Mouse (Mus musculus): ENCODE data around the gene Ldb1. TPM values are rescaled to one million over a fixed set of nuclear protein-coding genes. Genes with fewer than 3 reads are reported as not detected.

Ldb1 gene
- 125 TPM for polyA plus RNA-seq (2014; fragmentation: Illumina TruSeq; extraction: RNeasy Lipid Tissue Mini Kit (QIAGEN cat#74804); ENCODE audit: low read depth, low replicate concordance)

DNA sequence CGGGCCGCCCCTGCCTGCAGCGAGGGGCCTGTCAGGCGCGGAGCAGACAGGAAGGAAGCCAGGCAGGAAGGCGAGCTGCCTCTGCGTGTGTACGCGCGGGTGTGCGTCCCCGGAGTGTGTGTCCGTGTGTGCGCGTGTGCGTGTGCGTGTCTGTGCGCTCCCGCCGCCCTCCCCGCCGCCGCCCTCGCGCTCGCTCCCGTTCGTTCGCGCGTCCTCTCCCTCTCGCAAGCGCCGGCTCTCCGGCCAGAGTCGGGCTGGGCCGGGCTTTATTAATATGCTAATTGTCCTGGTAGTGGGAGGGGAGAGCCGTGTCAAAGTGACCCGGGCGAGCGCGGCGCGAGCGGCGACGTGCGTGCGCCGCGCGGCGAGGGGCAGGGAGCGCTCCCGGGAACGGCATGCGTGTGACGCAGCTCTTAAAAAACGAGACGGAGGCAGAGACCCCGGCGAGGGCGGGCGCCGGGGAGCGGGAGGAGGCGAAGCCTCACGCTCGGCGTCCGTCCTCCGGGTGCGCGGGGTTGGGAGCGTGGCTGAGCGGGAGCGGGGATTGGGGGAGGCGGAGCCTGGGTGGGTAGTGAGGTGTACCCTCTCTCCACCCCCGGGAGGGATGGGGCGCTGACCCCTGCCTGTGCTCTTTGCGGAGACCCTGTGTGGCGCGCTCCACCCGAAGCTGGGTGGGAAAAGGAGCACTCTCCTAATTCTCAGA is at the start of gene Ldb1:
Gene Ldb1, minus strand, starts transcription at position 222 of the 703 bp plus-strand sequence.

DNA sequence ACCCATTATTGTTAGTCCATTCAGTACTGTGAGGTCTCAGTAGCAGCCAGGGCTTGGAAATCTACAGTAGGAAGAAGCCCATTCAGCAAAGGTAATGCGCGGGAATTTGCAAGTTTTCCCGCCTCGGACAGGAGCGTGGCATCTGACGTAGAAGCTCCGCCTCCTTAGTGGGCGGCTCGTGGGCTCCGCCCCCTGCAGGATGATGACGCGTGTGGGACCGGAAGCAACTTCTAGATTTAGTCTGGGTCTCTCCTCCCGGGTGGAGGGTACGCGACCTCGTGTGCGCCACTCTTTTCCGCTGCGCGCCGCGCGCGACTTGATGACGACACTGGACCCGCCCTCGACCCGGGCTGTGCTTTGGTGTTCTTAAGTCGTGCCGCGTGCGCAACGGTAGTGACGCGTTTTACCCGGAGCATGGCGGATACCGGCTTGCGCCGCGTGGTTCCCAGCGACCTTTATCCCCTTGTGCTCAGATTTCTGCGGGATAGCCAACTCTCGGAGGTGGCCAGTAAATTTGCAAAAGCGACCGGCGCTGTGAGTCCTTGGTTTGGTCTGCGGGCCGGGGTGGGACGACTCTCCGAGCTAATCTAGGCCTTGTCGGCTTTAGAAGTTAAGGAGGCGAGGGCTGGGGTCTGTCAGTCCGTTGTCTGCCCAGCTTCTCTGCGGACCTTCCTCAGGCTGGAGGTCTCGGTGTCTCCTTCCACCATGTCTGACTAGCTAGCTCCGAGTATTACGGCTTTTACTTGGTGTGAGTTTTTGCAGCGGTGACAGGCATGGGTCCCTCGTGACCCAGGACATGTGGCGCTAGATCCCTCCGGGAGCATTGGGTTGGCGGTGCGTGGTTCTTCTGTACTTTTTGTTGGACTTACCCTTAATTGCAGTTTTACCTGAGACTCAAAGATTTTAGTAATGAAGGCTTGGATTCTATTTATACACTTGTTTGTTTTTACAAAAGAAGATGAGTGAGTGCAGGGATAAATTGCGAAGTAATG is 30.9 kb upstream of the Ldb1 start, which contains the start of gene Nolc1:
Gene Nolc1, plus strand, starts transcription at position 248 of the 992 bp plus-strand sequence.

DNA sequence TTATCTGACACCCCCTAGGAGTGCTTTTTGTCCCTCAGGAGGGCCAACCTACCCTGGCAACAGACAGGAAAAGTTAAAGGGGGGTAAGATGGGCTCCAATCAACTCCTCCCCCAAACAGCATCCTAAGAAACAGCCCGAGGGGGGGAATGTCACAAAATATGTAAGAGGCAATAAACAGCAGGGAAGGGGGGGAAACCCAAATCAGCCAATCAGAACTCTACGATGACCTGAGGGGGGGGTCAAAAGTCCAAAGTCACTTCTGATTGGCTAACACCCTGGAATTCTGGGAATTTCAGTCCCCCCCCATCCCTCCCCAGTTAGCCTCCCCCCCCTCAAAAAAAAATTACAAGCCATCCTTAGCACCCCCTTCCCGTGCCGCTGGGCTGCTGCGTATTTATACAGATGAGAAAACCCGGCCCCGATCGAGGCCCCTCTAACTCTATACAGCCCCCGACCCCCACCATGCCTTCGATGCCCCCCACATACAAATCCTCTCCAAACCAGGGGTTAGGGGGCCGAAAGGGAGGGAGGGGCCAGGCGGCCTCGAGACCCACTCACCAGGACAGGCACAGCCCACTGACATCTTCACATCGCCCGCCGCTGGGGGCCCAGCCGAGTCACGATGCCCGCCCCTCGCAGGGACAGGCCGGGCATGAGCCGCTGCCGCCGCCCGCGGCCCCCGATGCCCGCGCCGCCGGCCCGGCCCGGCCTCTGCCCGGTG is 582 bp downstream of the Ldb1 start, which contains the start of gene Pprc1:
Gene Pprc1, plus strand, starts transcription at position 616 of the 722 bp plus-strand sequence.

DNA sequence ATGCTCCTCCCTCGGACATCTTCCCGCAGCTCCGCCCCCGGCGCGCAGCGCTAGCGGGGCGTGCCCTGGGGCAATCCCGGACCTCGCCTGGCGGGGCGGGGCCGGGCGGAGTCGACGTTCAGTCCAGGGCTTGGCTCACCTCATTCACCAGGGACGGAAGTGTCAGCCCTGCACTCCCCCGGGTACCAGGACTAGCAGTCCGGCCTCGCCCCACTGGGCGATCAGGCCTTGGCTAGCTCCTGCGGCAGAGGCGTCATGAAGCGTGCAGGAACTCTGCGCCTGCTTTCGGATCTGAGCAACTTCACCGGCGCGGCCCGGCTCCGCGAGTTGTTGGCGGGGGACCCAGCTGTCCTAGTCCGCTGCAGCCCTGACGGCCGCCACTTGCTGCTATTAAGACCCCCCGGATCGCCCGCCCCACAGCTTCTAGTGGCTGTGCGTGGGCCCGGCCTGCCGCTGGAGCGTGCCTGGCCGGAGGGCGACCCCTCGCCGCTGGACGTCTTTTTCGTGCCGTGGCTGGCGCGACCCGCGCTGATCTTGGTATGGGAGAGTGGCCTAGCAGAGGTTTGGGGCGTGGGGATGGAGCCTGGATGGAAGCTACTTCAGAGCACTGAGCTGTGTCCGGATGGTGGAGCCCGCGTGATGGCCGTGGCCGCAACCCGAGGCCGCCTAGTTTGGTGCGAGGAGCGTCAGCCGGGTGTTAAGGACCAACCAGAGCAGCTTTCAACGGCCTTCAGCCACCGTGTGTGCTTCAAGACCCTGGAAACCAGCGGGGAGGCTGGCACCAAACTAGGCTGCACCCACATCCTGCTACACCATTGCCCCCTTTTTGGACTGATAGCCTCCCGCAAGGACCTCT is 41.4 kb downstream of the Ldb1 start, which contains the start of gene Hps6:
Gene Hps6, plus strand, starts transcription at position 138 of the 856 bp plus-strand sequence.

DNA sequence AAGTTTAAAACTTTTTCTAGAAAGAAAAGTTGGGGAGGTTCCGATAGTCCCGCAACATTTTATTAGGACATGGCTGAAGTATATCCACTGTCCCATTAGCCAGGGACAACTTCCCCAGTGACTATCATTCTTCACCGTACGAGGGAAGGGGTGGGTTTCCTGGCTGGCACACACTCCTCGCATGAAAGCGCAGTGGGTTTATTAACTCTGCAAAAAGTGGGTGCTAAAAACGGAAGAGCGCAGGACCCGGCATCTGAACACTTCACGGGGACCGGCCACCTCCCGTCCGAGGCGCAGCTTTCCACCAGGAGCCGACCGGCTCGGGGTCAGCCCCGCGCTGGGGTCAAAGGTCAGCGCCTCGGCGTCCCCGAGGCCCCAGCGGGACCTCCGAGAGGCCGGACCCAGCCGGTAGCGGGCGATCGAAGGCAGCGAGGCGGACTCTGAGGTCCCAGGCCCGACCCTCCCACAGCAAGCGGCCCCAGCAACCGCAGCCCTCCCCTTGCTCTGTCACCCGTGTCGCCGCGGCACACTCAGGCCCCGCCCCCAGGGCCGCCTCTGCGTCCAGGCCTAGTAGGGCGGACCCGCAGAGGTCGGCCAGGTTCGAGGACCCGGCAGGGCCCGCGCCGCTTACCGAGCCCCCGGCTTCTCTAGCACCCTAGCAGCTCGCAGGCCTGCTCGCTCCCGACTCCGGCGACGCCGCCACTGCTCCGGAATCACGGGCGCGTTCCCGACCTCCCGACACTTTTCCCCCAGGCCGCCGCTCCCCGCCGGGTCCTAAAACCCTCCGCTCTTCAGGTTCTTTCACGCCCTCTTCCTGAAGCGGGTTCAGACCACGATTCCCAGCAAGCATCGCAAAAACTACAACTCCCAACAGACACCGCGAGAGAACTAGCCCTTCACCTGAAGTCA is 47.0 kb downstream of the Ldb1 start, which contains the start of gene Armh3:
Gene Armh3, minus strand, starts transcription at position 704 of the 909 bp plus-strand sequence.

Other genes with a start within 250 kb of the Ldb1 start
- gene Kcnip2, start 229.2 kb downstream of the Ldb1 start, polyA plus RNA-seq (2014; fragmentation: Illumina TruSeq; extraction: RNeasy Lipid Tissue Mini Kit (QIAGEN cat#74804); ENCODE audit: low read depth, low replicate concordance) = 1.4 TPM
- gene Armh3, start 46.7 kb downstream of the Ldb1 start, polyA plus RNA-seq (2014; fragmentation: Illumina TruSeq; extraction: RNeasy Lipid Tissue Mini Kit (QIAGEN cat#74804); ENCODE audit: low read depth, low replicate concordance) = 11.6 TPM
- 6.9 TPM for gene Hps6, start 41.7 kb downstream of the Ldb1 start, polyA plus RNA-seq (2014; fragmentation: Illumina TruSeq; extraction: RNeasy Lipid Tissue Mini Kit (QIAGEN cat#74804); ENCODE audit: low read depth, low replicate concordance)
- 13.0 TPM for gene Pprc1, start 328 bp downstream of the Ldb1 start, polyA plus RNA-seq (2014; fragmentation: Illumina TruSeq; extraction: RNeasy Lipid Tissue Mini Kit (QIAGEN cat#74804); ENCODE audit: low read depth, low replicate concordance)
- 28.5 TPM for gene Nolc1, start 30.6 kb upstream of the Ldb1 start, polyA plus RNA-seq (2014; fragmentation: Illumina TruSeq; extraction: RNeasy Lipid Tissue Mini Kit (QIAGEN cat#74804); ENCODE audit: low read depth, low replicate concordance)
- gene Elovl3, start 86.7 kb upstream of the Ldb1 start, polyA plus RNA-seq (2014; fragmentation: Illumina TruSeq; extraction: RNeasy Lipid Tissue Mini Kit (QIAGEN cat#74804); ENCODE audit: low read depth, low replicate concordance) = not detected
- gene Pitx3, start 103.1 kb upstream of the Ldb1 start, polyA plus RNA-seq (2014; fragmentation: Illumina TruSeq; extraction: RNeasy Lipid Tissue Mini Kit (QIAGEN cat#74804); ENCODE audit: low read depth, low replicate concordance) = not detected
- 53.3 TPM for gene Gbf1, start 107.3 kb upstream of the Ldb1 start, polyA plus RNA-seq (2014; fragmentation: Illumina TruSeq; extraction: RNeasy Lipid Tissue Mini Kit (QIAGEN cat#74804); ENCODE audit: low read depth, low replicate concordance)